Comparison of ENCODE assay signal across 34 mouse cellular contexts in genomic region chr7:119207251-119207650, GRCm38 (mm10). TPM values are rescaled to one million over a fixed set of nuclear protein-coding genes. Genes with fewer than 3 reads are reported as not detected.
"Had no signal": no experiment of that assay in that cellular context is flagged by ENCODE, and none has a peak within 500 bp of the region (broad histone marks: within the 10 kb centered on the region; RNA-seq: fewer than 3 reads in every experiment).

No protein-coding gene starts in this region.

- ATAC-seq: hindbrain, postnatal 0 days; intestine, embryonic 16.5 days had no signal

- H3K4me2 ChIP-seq: heart, embryonic 13.5 days; heart, embryonic 15.5 days; hindbrain, embryonic 13.5 days; hindbrain, embryonic 15.5 days; kidney, embryonic 15.5 days; limb, embryonic 13.5 days; limb, embryonic 15.5 days had no signal

- H3K4me1 ChIP-seq: heart, embryonic 10.5 days; heart, embryonic 13.5 days; heart, embryonic 15.5 days; hindbrain, embryonic 13.5 days; hindbrain, embryonic 15.5 days; kidney, embryonic 15.5 days; limb, embryonic 13.5 days; limb, embryonic 15.5 days had no signal

- H3K9me3 ChIP-seq: heart, embryonic 10.5 days; heart, embryonic 13.5 days; heart, embryonic 15.5 days; hindbrain, embryonic 13.5 days; hindbrain, embryonic 15.5 days; kidney, embryonic 15.5 days; limb, embryonic 13.5 days; limb, embryonic 15.5 days had no signal

- DNase-seq: gastrocnemius, adult 2 months; gastrocnemius, postnatal 10 days; gastrocnemius, postnatal 25 days; heart, adult 18-20 months; heart, postnatal 14 days; heart, postnatal 36 days; kidney, adult 11 months; kidney, adult 2 months; kidney, adult 9 months; kidney, postnatal 14 days; kidney, postnatal 36 days; layer of hippocampus, adult 9-11 months; layer of hippocampus, postnatal 36 days; left cerebral cortex, postnatal 4 days had no signal

- H3K27ac ChIP-seq: gastrocnemius, adult 2 months; heart, embryonic 10.5 days; heart, embryonic 13.5 days; heart, embryonic 15.5 days; hindbrain, embryonic 13.5 days; hindbrain, embryonic 15.5 days; hindbrain, postnatal 0 days; kidney, embryonic 15.5 days; kidney, postnatal 0 days; limb, embryonic 13.5 days; limb, embryonic 15.5 days had no signal

- H3K9ac ChIP-seq: heart, embryonic 13.5 days; heart, embryonic 15.5 days; hindbrain, embryonic 13.5 days; hindbrain, embryonic 15.5 days; kidney, embryonic 15.5 days; limb, embryonic 13.5 days; limb, embryonic 15.5 days had no signal

- H3K4me3 ChIP-seq: gastrocnemius, adult 2 months; heart, embryonic 10.5 days; heart, embryonic 13.5 days; heart, embryonic 15.5 days; hindbrain, embryonic 13.5 days; hindbrain, embryonic 15.5 days; kidney, embryonic 15.5 days; limb, embryonic 13.5 days; limb, embryonic 15.5 days had no signal

- H3K36me3 ChIP-seq: heart, embryonic 10.5 days; heart, embryonic 13.5 days; heart, embryonic 15.5 days; hindbrain, embryonic 13.5 days; hindbrain, embryonic 15.5 days; kidney, embryonic 15.5 days; limb, embryonic 13.5 days; limb, embryonic 15.5 days had no signal

- H3K27me3 ChIP-seq: heart, embryonic 13.5 days; heart, embryonic 15.5 days; hindbrain, embryonic 13.5 days; hindbrain, embryonic 15.5 days; kidney, embryonic 15.5 days; limb, embryonic 13.5 days; limb, embryonic 15.5 days had no signal

RNA-seq across cellular contexts. Expression of gene Gpr139, which starts 22.8 kb away (rescaled TPM):
- total RNA-seq: gastrocnemius, adult 2 months; gastrocnemius, postnatal 10 days; gastrocnemius, postnatal 25 days; gastrocnemius, postnatal 4 days; granulocyte monocyte progenitor cell, adult 5-6 weeks; heart, adult 18-20 months; heart, adult 8-10 months; heart, postnatal 14 days; heart, postnatal 36 days; hematopoietic stem cell, adult 5-6 weeks; liver, adult 2 months had no signal
- polyA plus RNA-seq: heart, embryonic 10.5 days; heart, embryonic 13.5 days; heart, embryonic 15.5 days; heart, postnatal 0 days; intestine, embryonic 14.5 days; intestine, embryonic 16.5 days; kidney, adult 2 months; large intestine, adult 2 months; limb, embryonic 11.5 days; limb, embryonic 13.5 days; limb, embryonic 15.5 days had no signal
